Mouse (Mus musculus) adrenal gland, postnatal 10 days (tissue): ENCODE measurements around the gene Olfr1308. TPM values are rescaled to one million over a fixed set of nuclear protein-coding genes. Genes with fewer than 3 reads are reported as not detected.

ENCODE experiments used
- DNase-seq: peaks from one replicate; pipeline ENCODE4 v3.0.0; 2021; ENCODE audit warnings: mixed read lengths
- long read RNA-seq, 2 experiments: library from polyadenylated mRNA; stranded (forward); transcript quantifications; one replicate each; pipeline ENCODE4 v2.0.0; 2021
- total RNA-seq, 2 experiments: library from RNA; stranded (reverse); gene quantifications; 2 replicates each; pipeline ENCODE4 v1.2.3; 2021

Olfr1308 gene
- not detected for total RNA-seq
- long read RNA-seq, experiment 1, result 0 reads
- long read RNA-seq, experiment 2, result 0 reads

GRCm38 (mm10) chr2:111964844-111965243 is at the start of gene Olfr1308:
Gene Olfr1308 (minus strand): TSS chr2:111964944.
- DNase-seq, result no peak

GRCm38 (mm10) chr2:112012608-112013007 is 47.9 kb upstream of the Olfr1308 start, which contains the start of gene Olfr1310:
Gene Olfr1310 (minus strand): TSS chr2:112012708.
- DNase-seq, result no peak

GRCm38 (mm10) chr2:111990181-111990580 is 25.4 kb upstream of the Olfr1308 start, which contains the start of gene Olfr1309:
Gene Olfr1309 (minus strand): TSS chr2:111990281.
- DNase-seq, result no peak

- DNase-seq, result no peak
Measured at GRCm38 (mm10) chr2:111949340-111949739, 15.4 kb downstream of the Olfr1308 start, which contains the start of gene Olfr1307. Gene Olfr1307 (minus strand): TSS chr2:111949440.

- DNase-seq, result no peak
Measured at GRCm38 (mm10) chr2:111916171-111916570, 48.6 kb downstream of the Olfr1308 start, which contains the start of gene Olfr1306. Gene Olfr1306 (minus strand): TSS chr2:111916271.

Other genes starting within 250 kb of the Olfr1308 start
- not detected for gene Olfr1301, start 213.9 kb downstream of the Olfr1308 start, total RNA-seq
- gene Olfr1302, start 187.5 kb downstream of the Olfr1308 start, total RNA-seq, result not detected
- not detected for gene Olfr1303, start 144.6 kb downstream of the Olfr1308 start, total RNA-seq
- gene Olfr1305, start 87.8 kb downstream of the Olfr1308 start, total RNA-seq, result not detected
- not detected for gene Olfr1306, start 48.7 kb downstream of the Olfr1308 start, total RNA-seq
- under 1 TPM in 1 of 2 experiments, not detected in 1; 0.03 TPM for gene Olfr1307, start 15.5 kb downstream of the Olfr1308 start, total RNA-seq
- not detected for gene Olfr1309, start 25.3 kb upstream of the Olfr1308 start, total RNA-seq
- not detected for gene Olfr1310, start 47.8 kb upstream of the Olfr1308 start, total RNA-seq
- not detected for gene Olfr1311, start 59.5 kb upstream of the Olfr1308 start, total RNA-seq
- not detected for gene Olfr1312, start 85.3 kb upstream of the Olfr1308 start, total RNA-seq
- gene Olfr1313, start 112.9 kb upstream of the Olfr1308 start, total RNA-seq, result not detected
- gene Olfr1314, start 131.8 kb upstream of the Olfr1308 start, total RNA-seq, result not detected
- gene Olfr1315-ps1, start 150.5 kb upstream of the Olfr1308 start, total RNA-seq, result not detected
- gene Olfr1316, start 170.0 kb upstream of the Olfr1308 start, total RNA-seq, result not detected
- gene Olfr1317, start 175.4 kb upstream of the Olfr1308 start, total RNA-seq, result not detected
- gene Olfr1318, start 189.3 kb upstream of the Olfr1308 start, total RNA-seq, result not detected